Mouse (Mus musculus) urinary bladder, postnatal 36 days (tissue): ENCODE results near the gene Hoxc13.

Experiments used
- DNase-seq, 2 experiments: peaks; one replicate each; pipeline ENCODE4 v3.0.0; 2022; ENCODE audit warnings: low spot score in 2 of 2, mixed read lengths in 1 of 2

Gene Hoxc13

DNA sequence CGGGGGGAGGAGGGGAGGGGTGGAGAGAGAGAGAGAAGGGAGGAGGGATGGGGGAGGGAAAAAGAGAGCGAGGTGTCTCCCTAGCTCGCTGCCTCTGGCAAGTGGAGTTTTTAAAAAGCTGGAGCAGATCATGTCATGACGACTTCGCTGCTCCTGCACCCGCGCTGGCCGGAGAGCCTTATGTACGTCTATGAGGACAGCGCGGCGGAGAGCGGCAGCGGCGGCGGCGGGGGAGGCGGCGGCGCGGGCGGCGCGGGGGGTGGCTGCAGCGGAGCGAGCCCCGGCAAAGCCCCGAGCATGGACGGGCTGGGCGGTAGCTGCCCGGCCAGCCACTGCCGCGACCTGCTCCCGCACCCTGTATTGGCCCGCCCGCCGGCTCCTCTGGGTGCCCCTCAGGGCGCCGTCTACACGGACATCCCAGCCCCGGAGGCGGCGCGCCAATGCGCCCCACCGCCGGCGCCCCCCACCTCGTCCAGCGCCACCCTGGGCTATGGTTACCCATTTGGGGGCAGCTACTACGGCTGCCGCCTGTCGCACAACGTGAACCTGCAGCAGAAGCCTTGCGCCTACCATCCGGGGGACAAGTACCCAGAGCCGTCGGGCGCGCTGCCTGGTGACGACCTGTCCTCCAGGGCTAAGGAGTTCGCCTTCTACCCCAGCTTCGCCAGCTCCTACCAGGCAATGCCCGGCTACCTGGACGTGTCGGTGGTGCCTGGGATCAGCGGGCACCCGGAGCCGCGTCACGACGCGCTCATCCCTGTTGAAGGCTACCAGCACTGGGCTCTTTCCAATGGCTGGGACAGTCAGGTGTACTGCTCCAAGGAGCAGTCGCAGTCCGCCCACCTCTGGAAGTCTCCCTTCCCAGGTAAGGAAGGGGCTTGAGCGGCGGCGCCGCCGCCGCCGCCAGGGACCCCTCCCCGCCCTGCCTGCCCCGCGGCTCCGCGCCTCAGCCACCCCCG lies at the start of gene Hoxc13:
Gene Hoxc13 (plus strand): TSS at position 51 of the 959 bp plus-strand sequence.
- no peak for DNase-seq

DNA sequence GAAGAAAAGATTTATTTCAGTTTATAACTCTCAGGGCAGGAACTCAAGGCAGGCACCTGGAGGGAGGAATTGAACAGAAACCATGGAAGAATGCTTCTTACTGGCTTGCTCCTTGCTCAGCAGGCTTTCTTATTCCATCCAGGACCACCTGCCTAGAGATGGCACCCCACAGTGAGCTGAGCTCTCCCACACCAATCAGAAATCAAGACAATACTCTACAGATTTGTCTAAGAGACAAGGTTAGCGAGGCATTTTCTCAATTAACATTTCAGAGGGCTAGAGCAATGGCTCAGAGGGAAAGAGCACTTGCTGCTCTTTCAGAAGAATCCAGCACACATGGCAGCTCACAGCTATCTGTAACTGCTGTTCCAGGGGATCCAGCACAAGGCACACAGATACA lies 35.1 kb upstream of the Hoxc13 start:
- DNase-seq: no peak

DNA sequence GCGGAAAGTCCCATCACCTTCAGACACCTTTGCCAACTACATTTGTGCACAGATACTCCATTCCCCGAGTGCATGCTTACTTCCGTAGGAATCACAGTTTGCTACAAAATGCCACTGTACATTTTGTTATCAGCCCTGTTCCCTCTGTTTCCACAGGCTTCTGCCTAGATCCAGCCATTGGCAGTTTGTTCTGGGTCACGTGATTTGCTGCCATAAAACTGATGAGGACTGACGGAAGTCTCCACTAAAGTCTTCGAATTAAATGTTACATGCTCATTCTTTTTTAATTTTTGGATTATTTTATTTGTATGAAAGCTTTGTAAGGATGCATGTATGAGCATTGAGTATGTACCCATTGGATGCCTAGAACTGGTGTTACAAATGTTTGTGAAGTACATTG lies 25.8 kb upstream of the Hoxc13 start:
- no peak for DNase-seq

DNA sequence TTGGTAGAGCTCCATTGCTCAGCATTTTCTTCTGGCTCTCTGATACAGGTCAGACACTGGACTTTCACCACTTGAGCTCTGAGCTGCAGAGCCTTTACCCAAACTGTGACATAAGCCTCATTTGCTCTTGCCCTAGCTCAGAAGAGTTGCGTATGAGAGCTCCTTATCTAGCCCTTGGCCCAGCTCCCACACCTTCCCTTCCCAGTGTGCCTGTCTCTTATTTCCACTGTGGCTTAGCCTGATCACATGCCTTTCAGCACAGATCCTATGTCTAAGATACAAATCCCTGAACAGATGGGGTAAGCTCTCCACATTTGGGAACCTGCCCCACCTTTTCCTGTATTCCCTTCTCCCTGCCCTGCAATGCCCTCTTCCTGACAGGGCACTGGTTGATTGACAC lies 16.0 kb upstream of the Hoxc13 start:
- DNase-seq: no peak

DNA sequence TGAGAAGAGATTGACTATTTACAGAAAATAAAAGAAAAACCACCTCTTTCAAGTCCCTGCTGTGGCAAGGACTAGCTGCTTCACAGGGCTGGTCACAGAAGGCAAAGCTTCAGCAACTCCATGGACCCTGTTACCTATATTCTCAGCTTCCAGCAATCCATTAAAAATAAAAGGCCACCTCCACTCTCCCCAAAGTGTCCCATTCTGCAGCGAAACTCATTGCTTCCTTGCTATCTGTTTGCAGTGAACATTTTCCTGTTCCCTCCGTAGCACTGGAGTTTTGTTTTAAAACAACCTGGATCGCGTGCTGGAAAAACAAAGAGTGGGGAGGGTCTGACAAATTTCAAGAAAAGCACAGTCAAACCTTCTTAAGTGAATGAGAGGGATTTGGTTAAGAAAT lies 11.4 kb upstream of the Hoxc13 start:
- DNase-seq: no peak

DNA sequence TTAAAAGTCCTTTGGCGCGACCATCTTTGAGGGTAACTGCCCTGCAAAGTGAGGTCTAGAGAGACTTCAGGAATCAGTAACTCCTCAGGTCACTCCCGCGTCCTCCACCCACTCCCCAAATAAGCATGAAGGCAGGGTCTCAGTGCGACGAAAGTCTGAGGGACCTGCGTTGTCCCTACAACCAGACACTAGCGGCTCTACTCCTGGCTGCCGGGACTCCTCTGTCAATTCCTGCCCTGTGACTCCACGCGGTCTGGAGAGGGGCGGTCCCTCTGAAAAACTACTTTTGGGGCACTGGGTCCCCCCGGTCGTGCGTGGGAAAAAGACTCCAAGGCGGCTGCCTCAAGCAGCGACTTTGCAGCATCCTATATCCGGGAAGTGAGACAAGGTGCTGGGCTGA lies 10.9 kb upstream of the Hoxc13 start:
- DNase-seq: no peak

DNA sequence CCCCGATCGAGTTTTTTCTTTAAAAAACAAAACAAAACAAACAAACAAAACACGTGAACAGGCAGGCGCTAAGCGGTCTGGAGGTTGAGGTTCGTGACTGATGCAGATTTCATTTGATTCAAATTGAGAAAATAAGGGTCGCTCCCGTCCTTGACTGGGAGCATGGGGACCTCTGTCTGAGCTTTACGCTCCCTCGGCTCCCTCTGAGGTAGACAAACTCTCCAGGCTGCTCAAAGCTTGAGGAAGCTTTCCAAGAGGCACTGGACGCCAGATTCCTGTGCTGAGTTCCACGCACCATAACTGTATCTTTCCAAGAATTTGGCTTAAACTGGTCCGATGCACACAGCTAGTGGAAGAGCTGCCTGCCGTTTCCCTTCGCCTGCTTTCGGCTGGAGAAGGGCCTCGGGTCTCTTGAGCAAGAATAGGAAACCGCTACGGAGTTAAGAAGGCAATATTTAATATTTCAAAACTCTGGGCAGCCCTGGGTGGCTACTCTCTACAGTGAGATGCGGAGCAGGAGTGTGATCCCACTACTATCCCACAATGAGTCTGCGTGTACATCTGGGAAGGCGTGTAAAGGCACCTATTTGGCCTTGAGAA lies 10.3 kb upstream of the Hoxc13 start:
- no peak for DNase-seq

DNA sequence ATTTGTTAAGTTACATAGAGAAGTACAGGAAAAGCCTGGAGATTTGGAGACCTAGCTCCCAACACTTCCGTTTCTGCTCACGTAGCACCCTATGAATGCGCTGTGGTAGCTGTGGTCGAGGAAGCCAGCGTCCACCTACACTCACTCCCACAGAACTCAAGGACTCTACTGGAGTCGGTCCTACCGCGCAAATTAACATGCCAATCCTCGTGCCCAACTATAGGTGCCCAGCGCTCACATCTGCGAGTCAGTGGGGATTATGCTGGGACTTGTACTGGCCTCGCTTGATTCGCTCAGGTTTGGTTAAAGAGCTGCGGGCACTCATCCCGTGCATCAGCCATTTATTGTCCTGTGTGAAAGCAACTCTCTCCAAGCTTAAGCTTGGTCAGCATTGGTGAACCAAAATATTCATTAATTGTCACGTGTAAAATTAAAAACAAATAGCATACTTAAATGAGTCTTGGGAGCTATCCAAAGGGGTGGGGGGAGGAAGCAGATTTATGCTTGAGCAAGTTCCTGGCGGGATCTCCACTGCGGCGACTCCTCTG lies 7.8 kb upstream of the Hoxc13 start:
- DNase-seq: no peak

DNA sequence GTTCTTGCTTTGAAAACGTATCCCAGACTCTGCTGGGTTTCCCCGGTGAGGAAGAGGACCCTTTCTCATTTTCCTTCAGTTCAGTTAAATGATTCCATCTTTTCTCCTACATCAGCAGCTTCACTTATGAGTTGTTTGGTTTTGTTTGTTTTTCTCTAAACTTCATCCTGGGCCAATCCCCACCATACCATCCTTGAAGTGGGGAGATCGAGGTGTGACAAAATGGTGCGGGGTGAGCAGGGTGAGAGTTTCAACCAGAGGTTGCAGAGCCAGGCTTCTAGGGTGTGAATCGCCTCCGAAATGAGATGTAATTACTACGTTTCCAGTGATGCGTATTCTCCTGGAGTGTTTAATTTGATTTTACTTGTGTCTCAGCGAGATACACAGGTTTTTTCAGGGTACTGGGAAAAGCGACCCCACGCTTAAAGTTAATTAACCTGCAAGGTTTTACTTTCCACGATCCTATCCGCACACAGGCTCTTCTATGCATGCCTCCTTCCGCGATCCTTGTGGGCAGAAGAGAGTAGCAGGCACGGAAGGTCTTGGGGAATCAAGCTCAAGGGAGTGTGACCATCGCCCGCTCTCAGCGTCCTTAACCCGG lies 2.8 kb upstream of the Hoxc13 start:
- DNase-seq: no peak

DNA sequence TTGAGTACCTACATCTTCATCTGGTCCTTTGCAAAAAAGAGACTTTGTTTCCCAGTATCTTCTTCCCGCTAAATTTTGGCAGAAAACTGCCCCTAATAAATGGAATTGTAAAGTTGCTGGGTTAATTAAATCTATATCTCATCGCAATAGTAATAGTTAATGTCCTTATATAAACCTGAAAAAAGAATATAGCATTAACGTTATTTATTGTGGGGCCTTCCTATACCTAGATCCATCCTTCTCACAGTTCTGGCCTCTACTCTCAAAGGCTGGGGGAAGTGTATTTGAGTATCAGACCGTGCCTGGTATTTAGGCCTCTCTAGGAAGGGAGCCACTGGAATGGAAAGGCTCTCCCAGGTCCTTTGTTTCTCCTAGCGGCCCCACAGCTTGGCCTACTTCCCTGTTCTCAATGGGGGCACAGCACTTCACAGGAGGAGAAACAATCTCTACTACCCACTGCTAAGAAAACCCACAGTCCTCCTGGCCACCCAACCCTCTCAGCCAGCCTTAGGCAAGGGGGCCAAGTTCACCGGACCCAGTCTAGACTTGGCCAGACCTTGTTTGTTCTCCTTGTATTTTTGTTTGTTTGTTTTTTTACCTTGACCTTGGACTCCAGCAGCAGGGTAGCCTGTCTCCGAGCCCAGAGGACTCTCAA lies 2.2 kb upstream of the Hoxc13 start:
- no peak for DNase-seq

DNA sequence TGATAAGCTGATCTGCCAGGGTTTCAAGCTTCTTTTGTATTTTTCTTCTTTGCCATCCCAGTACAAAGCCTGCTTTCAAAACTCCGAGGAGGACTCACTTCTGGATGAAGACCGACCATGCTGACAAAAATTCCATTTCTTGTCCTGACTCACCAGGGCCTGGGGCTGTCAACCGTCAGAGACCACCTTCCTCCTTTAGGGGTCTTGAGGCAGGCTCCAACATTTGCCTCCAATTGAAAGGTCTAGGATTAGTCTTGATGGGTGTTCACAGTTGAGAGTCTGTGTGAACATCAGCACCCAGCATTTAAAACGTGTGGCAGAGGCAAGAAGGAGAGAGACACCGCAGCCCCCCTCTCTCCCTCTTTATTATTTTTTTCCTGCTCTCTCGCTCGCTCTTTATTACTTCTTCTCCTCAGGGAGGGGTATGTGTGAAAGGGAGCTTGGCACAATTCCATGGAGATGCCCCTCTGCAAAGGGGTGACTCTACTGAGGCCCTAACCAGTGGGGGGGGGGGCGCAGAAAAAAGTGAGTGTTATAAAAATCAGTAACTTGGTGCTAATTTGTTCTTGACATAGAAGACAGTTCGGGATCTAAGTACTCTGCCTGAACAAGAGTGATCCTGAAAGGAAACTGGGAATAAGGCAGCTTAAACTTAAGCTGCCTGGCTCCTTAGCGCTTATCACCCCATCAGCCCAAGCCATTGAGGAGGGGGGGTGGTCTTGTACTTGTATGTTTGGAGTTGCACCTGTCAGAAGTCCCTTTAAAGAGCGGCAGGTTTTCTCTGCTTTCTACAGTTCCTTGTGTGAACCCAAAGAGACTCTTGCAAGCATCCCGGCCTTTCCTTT lies 1.3 kb upstream of the Hoxc13 start:
- no peak for DNase-seq

DNA sequence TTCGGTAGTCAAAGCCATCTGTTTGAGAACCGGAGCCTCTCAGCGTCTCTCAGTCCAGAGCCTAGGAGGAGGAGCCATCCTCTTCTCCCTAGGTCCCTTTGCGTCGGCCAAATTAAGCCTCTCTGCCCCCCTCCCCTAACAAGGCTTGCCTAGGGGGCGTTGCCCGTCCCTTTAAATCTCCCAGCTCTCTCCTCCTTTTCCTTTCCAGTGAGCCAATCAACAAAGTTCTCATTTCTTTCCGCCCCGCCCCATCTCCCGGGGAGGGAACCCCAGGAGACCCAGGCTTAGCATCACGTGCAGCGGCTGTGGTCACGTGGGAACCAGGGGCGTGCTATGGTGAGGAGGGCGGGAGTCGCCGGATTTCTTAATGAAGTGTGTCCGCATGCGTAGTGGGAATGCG lies 284 bp upstream of the Hoxc13 start:
- DNase-seq: peak in 1 of 2 experiments; percentile 63

DNA sequence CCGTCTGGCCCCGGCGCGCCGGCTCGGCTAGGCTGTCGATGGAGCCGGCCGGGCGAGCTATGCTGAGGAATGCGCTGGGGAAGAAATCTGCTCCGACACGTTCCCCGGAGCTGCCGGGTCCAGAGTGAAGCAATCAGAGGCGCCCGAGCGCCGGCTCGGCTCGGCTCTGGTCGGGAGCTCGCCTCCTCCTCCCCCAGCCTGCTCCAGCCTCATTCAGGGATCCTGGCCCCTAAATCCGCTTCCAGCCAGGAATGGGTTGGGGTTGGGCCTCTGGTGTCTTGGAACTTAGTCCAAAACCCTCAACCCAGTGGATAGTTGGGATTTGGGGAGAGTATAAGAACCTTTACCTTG lies 1.1 kb downstream of the Hoxc13 start:
- peak; percentile 46 to 68 for DNase-seq

DNA sequence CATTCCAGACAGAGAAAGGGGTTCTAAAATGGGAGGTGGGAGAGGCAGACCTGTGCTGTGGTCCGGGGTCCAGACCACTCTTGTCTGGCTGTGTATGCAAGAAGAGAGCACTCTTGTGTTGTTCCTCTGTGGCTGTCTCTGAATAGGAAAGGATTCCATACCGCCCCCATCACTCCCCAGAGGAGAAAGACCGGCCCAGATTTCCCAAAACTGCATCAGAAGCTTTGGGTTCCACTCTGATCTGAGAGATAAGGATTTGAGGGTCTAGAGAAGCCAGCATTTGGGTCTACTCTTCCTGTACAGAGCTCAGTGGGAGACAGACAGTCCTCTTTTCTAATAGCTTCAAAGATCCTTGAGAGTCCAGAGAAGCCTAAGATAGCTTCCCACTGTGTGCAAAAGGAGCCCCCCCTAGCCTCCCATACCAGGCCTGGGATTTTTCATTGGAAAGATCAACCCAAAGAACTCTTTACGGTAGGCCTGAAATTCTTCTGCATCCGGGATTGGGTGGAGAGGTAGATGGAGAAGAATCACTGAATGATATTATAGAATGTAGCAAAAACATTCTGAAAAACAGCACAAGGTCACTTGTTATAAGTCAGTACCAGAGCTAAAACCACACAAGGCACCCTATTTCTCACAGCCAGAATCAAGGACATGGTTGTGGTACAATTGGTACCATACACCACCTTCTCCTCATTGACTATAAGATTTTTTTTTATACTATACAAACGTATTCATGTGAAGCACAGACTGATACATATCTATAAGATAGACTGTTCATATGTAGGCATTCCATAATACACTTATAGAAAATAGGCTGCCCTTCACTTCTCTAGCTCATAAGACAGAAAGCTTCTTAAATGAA lies 2.0 kb downstream of the Hoxc13 start:
- DNase-seq: no peak

DNA sequence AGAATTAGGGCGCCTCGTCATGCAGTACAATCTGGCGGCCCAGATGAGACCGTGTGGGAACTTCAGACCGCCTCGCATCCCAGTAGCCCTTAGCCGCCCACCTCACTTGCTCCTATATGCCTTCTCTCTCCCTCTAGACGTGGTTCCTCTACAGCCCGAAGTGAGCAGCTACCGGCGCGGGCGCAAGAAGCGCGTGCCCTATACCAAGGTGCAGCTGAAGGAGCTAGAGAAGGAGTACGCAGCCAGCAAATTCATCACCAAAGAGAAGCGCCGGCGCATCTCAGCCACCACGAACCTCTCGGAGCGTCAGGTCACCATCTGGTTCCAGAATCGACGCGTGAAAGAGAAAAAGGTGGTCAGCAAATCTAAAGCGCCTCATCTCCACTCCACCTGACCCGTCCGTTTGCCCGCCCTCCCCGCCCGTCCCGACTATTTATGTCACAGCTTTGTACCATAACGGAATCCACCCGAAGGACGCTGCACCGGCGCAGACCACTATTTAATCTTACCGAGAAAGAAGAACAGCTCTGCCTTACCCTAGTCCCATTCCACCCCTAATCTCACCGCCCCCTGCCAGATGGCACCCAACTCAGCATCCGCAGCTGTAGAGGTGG lies 6.2 kb downstream of the Hoxc13 start:
- no peak for DNase-seq

DNA sequence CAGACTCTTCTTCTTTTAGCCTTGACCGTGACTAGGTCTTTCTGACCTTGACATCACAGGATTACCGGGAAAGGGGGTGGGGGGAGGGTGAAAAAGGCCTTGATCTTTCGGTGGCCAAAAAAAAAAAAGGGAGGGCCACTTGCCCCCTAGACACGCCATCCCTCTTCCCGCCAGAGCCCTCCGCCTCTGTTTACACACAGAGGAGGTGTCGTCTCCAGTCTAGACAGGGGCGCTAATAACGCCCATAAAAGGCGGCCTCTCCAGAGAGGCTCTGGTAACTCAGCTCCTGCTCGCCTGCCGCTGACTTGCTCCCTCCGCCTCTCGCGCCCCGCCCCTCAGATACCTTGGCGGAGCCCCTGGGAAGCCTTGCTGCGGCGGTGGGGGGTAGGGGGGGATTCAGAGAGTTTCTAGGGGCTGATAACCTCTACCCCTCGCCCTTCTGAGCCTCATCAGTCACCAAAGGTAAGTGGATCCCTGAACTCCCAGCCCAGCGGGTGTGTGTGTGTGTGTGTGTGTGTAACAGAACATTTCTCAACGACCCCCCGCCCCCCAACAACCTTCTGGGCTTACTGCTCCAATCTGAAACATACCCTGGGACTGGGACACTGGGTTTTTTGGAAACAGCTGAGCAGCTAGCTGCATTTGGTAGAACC lies 10.9 kb downstream of the Hoxc13 start:
- no peak for DNase-seq

DNA sequence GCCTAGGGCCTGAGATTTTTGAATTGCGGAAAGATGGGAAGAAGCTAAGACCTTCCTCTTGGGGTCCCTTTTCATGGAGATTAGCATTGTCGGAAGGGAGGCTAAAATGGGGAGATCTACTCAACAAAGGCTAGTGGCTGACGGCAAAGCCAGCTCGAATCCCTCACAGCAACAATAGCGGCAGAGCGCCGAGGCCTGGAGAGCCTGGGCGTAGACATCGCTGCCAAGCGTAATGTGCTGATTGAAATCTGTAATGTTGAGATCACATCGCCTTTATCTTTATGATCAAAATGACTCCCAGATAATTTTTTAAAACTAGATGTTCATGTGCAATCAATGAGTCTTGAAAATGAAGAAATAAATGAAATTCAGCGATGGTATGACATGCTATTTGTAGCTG lies 13.5 kb downstream of the Hoxc13 start:
- DNase-seq: no peak

DNA sequence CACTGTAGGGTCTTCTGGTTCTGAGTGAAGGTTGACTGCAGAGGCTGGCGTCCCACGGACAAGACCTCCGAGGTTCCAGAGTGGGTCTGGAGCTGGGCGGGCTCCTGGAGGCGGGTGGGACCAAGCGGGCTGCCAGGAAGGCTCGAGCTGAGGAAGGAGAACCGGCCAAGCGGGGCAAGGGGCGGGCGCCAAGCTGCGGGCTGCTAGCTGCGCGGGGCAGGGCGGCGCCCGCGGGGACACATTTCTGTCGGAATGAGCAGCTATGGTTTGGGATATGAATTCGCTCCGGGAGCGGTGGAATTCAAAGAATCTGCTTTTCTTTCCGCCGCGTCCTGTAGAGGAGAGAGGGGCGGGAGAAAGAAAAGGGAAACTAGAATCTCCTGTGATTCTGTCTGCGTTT lies 14.0 kb downstream of the Hoxc13 start:
- no peak for DNase-seq

DNA sequence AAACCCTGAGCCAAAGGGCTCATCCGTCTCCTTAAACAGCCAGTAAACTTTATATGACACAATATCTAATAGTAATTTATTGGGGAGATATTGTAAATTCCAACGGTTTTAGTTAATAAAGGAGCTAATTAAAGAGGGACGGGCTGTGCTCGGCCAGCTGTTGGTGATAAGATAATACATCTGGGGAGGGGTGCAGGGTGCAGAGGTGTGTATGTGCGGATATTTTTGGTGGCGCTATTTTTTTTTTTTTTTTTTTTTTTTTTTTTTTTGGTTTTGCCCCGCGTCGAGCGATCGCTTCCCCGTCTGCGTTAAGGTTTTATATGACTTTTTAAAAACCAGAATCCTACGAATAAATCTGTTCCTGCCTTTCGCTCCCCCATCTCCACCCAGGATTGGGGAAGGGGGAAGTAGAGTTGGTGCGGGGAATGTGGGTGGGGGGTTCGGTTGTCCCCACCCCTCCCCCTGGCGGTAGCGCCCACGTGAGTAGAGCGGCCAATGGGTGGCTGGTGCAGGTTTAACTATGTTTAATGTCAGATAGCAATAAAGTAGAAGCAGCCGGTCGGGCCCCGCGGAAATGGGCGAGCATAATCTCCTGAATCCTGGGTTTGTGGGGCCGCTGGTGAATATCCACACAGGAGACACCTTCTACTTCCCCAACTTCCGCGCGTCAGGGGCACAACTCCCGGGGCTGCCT lies 15.5 kb downstream of the Hoxc13 start, which contains the start of gene Hoxc12:
Gene Hoxc12 (plus strand): TSS at position 479 of the 694 bp plus-strand sequence.
- DNase-seq: no peak
